Mouse (Mus musculus) left cerebral cortex, postnatal 25 days (tissue): ENCODE measurements around the gene Dpyd. TPM values are rescaled to one million over a fixed set of nuclear protein-coding genes. Genes with fewer than 3 reads are reported as not detected.
A peak's percentile ranks its signal among the peaks of the same experiment; 100 is the strongest.

Experiments
- DNase-seq, 2 experiments: peaks; one replicate each; pipeline ENCODE4 v3.0.0; 2022; ENCODE audit warnings: low spot score in 2 of 2, mixed read lengths in 1 of 2
- intact Hi-C: fragments of 180-260 bp; cut with DNase I; formaldehyde crosslinking; loops from one replicate; pipeline ENCODE4 v1.15.1; 2025
- total RNA-seq, 2 experiments: library from RNA; stranded (reverse); gene quantifications; 2 replicates each; pipeline ENCODE4 v1.2.3; 2021

The Dpyd gene
- total RNA-seq = 10 to 100 TPM in 1 of 2 experiments, 1 to 10 TPM in 1; 9.3 to 13.7 TPM

DNA sequence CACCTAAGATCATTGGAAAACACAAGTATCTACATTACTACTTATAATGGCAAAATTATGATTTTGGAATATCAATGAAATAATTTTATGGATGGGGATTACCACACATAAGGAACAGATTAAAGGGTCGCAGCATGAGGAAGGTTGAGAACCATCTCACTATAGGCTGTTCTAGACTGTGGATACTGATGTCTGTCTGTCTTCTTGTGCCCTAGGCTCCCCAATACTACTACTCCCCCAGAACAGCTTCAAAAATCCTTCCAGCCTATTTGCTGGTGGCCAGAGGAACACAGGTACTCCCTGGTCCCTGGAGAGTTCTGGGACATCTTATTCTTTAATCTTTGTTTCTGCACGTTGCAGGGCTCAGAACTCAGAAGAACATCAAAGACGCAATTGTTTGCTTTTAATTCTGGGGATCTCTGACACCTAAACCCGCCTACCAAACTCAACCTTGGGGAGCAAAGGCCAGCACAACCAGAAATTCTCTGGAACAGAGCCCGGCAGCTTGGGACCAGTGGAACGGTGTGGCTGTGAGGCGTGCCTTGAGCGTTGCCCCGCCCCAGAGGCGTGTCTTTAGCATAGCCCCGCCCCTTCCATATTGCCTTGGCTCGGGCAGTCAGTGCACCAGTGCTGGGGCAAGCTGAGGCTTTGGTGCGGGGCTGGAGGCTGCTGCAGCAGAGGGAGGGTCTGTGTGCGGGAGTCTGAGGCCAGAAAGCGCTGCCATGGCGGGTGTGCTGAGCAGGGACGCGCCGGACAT, at the start of gene Dpyd:
Gene Dpyd, plus strand, starts transcription at position 576 of the 757 bp plus-strand sequence.
- intact Hi-C loops = no loop called here
- peak; percentile 61 to 63 for DNase-seq

DNA sequence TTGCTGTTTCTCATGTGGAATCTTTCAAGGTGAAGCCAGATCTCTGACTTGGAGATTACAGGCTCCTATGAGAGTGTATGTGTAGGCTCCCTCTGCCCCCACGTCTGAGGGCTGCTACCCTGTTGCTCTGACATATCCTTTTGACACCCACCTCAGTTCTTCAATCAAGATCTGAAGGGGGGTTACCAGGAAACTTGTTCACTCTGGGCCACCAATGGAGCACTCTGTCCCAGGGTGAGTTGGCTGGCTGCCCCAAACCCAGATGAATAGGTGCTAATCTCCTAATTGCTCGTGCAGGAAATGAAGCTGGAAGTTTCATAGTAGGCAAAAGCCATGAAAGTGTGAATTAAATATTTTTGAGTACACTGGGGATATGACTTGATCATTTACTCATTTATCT, 24.3 kb upstream of the Dpyd start:
- DNase-seq = no peak
- intact Hi-C loops = no loop called here

GRCm38 (mm10) chr3:118541766-118542165, 20.2 kb upstream of the Dpyd start:
- no peak for DNase-seq
- intact Hi-C loops = no loop called here

DNA sequence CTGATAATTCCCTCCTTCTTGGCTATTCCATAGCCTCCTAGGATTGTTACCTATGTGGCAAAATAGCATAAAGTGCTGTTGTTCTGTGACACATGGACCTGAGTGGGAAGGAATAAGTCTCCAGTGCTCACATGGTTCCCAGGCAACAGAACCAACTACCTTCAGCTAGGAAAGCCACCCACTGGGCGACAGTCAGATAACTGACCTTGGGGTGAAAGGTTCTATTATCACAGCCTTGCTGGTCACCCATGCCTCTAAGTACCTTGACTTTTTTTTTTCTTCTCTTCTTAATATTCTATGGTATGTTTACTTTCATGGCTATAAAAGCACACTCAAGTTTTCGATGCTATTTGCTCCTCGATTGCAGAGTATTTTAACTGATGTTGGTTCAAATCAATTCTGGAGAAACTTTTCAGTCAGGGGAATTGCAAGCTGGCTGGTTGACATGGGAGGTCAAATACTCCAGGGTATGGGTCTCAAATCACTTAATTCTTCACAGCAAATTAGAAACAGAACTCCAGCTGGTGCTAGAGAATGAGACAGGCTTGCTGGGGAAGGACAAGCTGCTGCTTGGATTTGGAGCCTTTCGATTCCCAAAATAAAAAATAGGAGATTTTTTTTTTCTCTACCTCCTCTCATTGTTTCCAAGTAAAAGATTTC, 14.2 kb upstream of the Dpyd start:
- intact Hi-C loops = no loop called here
- DNase-seq = no peak

DNA sequence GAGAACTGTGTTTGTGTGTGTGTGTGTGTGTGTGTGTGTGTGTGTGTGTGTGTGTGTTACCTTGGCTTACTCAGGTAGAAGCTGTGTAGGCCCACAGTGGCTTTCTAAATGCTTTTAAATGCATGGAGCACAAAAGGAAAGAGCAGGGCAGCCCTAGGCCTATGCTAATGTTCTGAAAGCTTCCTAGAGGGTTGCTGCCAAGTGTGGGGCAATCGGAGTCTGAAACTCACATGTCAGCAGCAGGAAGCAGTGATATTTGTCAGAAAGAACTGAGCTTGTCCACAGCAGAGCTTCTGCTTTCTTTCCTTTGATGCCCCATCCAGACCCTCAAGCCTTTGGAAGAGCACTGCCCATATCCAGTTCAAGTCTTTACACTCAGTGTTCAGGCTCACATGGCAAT, 4.3 kb upstream of the Dpyd start:
- intact Hi-C loops = no loop called here
- no peak for DNase-seq

DNA sequence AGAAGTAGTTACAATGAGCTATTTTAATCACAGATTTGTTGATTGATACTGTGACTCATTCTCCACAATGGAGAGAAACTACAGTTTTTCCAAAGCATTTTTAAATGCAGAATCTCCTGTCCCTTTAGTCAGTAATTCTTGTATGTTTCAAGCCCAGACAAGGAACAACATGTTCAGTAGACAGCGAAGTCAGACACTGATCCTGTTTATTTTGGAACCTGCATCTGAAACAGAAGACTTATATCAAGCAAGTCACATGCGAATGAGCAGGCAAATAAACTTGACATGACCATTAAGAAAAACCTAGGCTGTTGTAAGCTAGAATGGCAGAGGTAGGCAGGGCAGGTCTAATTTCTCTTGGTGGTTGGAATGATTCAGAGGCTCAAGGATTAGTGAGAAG, 2.0 kb upstream of the Dpyd start:
- intact Hi-C loops = no loop called here
- DNase-seq = no peak

GRCm38 (mm10) chr3:118562311-118562671, 362 bp downstream of the Dpyd start:
- DNase-seq = no peak
- intact Hi-C loops = no loop called here

GRCm38 (mm10) chr3:118566779-118567178, 4.8 kb downstream of the Dpyd start:
- intact Hi-C loops = no loop called here
- no peak for DNase-seq

DNA sequence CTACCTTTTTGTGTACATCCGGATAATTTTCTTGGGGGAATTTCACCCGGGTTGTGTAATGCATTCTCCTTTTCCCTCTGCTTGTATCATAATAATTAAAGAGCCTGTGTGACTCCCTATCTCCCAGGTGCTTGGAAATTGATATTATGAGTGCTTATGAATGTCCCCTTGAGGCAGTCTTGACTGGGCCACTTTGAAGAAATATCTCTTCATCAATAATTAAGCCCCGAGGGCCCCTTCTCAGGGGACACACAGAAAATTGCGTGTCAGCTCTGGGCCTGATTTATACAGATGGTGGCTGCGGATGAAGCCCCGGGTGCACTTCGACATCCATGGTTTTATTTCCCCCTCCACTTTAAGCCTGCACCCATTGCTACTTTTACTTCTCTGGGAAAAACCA, 8.3 kb downstream of the Dpyd start:
- intact Hi-C loops = no loop called here
- no peak for DNase-seq

GRCm38 (mm10) chr3:118590559-118590958, 28.6 kb downstream of the Dpyd start:
- DNase-seq = no peak
- intact Hi-C loops = no loop called here

GRCm38 (mm10) chr3:118594864-118595263, 32.9 kb downstream of the Dpyd start:
- intact Hi-C loops = no loop called here
- no peak for DNase-seq

DNA sequence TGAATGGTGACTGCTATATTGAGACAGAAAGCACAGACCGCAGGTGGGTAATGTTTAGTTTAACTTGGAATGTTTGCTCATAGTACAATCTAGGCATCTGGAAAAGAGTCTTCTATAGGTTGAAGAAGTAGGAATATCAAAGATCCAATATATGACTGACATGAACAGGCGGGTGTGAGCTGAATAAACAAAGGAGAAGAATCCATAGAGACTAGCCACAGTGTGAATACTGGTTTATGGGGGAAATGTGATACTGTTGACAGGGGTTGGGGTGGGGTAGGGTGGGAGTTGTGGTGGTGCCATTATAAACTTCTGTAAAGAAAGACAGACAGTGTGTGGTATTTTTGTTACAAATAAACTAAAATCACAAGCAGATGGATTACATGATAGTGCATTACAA, 33.8 kb downstream of the Dpyd start:
- no peak for DNase-seq
- intact Hi-C loops = no loop called here

GRCm38 (mm10) chr3:118601689-118602640, 40.0 kb downstream of the Dpyd start:
- intact Hi-C loops = no loop called here
- no peak for DNase-seq

DNA sequence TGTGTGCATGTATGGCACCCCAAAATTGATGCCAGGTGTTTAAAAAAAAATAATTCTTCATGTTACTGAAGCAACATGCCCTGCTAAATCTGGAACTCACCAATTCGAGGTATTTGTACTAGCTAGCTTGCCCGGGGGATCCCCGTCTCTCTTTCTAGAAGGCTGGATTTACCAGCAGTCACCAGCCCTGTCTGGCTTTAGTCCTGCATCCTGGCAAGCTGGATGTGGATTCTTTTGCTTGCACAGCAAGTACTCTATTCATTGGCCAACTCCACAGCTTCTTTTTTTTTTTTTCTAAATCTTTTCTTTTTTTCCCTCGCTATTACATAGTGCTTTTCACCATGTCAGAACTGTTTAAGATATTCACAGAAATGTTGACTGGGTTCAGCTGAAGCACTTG, 46.8 kb downstream of the Dpyd start:
- intact Hi-C loops = no loop called here
- no peak for DNase-seq

DNA sequence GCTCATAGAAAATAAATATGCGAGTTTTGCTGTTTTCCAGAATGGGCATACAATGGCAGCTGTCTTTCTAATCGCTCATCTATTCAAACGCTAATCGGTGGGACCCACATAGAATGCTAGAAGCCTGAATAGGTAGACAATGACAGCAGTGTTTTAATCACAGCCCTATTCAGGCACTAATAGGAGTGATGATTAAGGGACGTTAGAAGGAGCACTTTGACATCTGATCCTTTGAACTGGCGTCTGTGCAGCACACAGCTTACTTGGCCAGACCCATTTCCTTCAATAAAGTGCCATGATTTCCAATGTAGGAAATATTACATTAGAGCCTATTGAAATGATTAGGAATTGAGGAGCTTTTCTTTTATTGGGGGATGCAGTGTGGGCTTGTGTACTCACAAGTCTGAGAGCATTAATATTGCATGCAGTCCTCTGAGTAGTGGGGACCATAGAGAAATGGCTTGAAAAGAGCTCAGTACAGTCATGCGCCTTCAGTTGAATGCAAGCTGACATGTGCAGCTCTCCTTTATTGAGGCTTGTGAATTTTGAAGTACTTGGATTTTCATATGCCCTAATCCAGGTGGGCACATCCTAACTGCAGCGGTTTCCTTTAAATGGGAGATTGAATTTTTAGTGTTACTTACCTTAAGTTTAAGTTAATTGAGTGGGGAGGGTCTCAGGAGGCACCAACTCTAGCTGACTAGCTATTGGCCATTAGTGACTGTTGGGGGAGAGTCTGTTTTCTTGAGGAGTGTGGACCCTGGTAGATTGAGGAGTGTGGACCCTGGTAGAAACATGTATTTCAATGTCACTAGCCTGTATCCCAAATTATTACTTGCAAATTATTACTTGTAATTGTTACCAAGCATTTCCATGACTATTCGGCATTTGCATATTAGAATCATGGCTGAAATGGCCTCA, 64.8 kb downstream of the Dpyd start:
- no peak for DNase-seq
- intact Hi-C loops = no loop called here

DNA sequence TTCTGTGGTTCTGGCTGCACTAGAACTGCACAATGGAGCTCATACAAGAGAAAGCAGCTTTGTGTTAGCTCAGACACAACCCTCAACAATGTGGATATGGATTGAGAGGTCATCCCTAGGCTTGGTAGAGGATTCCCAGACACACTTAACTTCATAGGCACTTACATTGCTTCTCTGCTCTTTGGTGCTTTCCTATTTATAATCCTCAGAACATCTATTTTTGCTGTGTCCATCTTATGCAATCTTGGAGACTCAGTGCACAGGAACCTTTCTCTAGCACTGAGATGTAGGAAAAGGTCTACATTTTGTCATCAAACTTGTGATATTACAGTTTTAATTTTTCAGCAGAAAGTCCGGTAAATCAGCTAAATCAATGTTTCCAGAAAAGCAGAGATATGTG, 67.8 kb downstream of the Dpyd start:
- intact Hi-C loops = no loop called here
- DNase-seq = peak in 1 of 2 experiments; percentile 4

- DNase-seq = no peak
- intact Hi-C loops = no loop called here
Observed at GRCm38 (mm10) chr3:118646024-118646570, 84.2 kb downstream of the Dpyd start.

DNA sequence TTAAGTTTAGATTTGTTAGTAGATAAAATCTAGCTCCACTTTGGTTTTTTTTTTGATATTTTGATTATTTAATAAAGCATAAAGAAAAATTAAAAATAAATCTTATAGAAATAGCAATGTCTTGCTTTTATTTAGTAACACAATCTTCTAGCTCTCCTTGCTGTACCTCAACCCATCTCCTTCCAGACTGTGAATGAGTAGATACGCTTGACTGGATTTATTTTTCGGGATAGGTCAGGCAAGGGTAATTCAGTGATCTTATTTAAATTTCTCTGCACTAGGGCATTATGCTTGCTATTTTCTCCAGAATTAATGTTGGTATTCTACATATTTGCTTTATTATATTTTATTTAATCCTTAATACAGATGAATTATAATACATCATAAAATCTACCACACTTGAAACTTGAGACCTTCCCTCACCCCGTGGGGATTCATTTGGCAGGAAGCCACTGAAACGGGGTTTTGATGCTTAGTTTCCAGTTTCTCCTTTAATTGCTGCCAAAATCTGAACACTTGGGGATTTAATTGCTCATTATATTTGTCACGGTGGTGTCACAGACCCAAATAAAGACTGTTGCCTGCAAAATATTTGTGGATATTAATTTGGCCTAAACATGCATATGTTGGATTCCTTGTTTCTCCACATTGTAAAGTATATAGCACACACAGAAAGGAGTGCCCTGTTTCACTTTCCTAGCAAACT, 102.2 kb downstream of the Dpyd start:
- intact Hi-C loops = no loop called here
- no peak for DNase-seq
